Mouse (Mus musculus) embryonic facial prominence, embryonic 12.5 days (tissue): Measurements from ENCODE around the gene Bnip2. TPM values are rescaled to one million over a fixed set of nuclear protein-coding genes. Genes with fewer than 3 reads are reported as not detected.

ENCODE experiments used
- ATAC-seq: fragments of 200-750 bp; cut with Nextera tagmentation; 2 replicates; pipeline ENCODE4 v1.8.0; 2017; ENCODE audit not compliant: insufficient number of reproducible peaks, insufficient read depth, low FRiP score, low TSS enrichment
- H3K27ac ChIP-seq: fragments of 300-500 bp; sonication (generic); 2 replicates; pipeline ENCODE4 v1.5.1; 2016; ENCODE audit warnings: mild to moderate bottlenecking
- H3K27me3 ChIP-seq: fragments of 300-500 bp; sonication (generic); 2 replicates; pipeline ENCODE4 v1.6.1; 2016; ENCODE audit warnings: mild to moderate bottlenecking, moderate library complexity
- H3K36me3 ChIP-seq: fragments of 300-500 bp; sonication (generic); 2 replicates; pipeline ENCODE4 v1.6.1; 2016; ENCODE audit warnings: mild to moderate bottlenecking
- H3K4me1 ChIP-seq: fragments of 300-500 bp; sonication (generic); 2 replicates; pipeline ENCODE4 v1.6.1; 2016
- H3K4me2 ChIP-seq: fragments of 300-500 bp; sonication (generic); replicated peaks from 2 replicates; pipeline ENCODE4 v1.6.1; 2016; ENCODE audit warnings: mild to moderate bottlenecking, moderate library complexity
- H3K4me3 ChIP-seq: fragments of 300-500 bp; sonication (generic); 2 replicates; pipeline ENCODE4 v1.5.1; 2016; ENCODE audit warnings: mild to moderate bottlenecking
- H3K9ac ChIP-seq: fragments of 300-500 bp; sonication (generic); 2 replicates; pipeline ENCODE4 v1.6.1; 2016; ENCODE audit warnings: mild to moderate bottlenecking, moderate library complexity
- H3K9me3 ChIP-seq: fragments of 300-500 bp; sonication (generic); 2 replicates; pipeline ENCODE4 v1.6.1; 2016; ENCODE audit warnings: mild to moderate bottlenecking, moderate library complexity
- WGBS: fragments of 180-500 bp; shearing (Covaris S2); methylation state at CpG from one replicate; pipeline ENCODE4 v1.1.7; 2016; 5-methylcytosine and 5-hydroxymethylcytosine counted together
- polyA plus RNA-seq: library from polyadenylated mRNA; unstranded; fragments of >200 nt; fragmentation: Nextera tagmentation; extraction: Ambion mirVana; gene quantifications from 2 replicates; pipeline ENCODE4 v1.2.1, GENCODE M21; 2016

The Bnip2 gene
- polyA plus RNA-seq, 1 experiment from 2014 or later = 112 TPM

- 81% methylated on average over 4 of the region's 4 CpGs for WGBS
- Histone ChIP-seq H3K4me1 (no peaks in the 10 kb centered on the region), H3K36me3 (no peaks in the 10 kb centered on the region), H3K4me3 (no peak overlapping the region), H3K9ac (no peak overlapping the region), H3K4me2 (no peak overlapping the region), H3K27me3 (no peaks in the 10 kb centered on the region), H3K9me3 (no peaks in the 10 kb centered on the region), H3K27ac (no peak overlapping the region)
- no peak for ATAC-seq
Measured at GRCm38 (mm10) chr9:70036646-70037045, 47.4 kb downstream of the Bnip2 start.

- Histone ChIP-seq H3K9ac (no peak within 1 kb of the TSS), H3K27ac (no peak within 1 kb of the TSS), H3K4me1 (no peaks in the 10 kb centered on the region), H3K9me3 (no peaks in the 10 kb centered on the region), H3K36me3 (no peaks in the 10 kb centered on the region), H3K4me2 (no peak within 1 kb of the TSS), H3K4me3 (no peak within 1 kb of the TSS), H3K27me3 (no peaks in the 10 kb centered on the region)
- WGBS = 77% methylated on average over 7 of the region's 7 CpGs
- no peak for ATAC-seq
Measured at GRCm38 (mm10) chr9:70037988-70038387, 48.7 kb downstream of the Bnip2 start, which contains the start of gene Gcnt3. TSS of gene Gcnt3 (minus strand) at chr9:70038088.

DNA sequence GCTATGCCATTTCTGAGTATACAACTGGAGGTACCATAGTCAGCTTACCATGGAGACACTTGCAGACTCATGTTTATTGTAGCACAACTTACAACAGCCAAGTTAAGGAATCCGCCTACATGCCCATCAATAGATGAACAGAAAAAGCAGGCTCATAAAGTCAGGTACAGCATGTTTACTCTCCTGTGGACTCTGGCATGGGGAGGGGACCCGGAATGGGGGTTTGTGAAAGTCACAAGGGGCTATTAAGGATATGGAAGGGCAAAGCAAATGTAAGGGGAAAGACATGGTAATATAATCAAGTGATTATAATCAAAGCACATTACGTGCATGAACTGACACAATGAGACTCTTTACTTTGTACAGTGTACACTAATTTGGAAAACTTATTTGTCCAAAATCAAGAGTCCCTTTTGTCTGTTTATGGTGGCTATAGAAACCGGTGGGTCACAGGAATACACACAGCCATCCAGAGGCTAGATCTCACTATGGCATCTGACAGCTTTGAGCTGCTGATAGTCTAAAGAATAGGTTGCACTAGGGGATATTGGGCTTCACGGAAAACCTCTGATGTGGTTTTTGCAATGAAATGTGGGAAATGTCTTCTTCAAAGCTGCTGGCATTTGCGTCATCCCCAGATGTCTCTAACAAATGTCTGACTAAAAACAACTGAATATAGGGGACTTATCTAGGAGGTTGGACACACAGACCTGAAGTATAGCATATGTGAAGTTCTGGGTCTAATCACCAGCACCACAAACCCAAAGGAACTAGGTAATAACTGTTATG, 50.5 kb downstream of the Bnip2 start:
- no peak overlapping the region for H3K9ac ChIP-seq
- no peaks in the 10 kb centered on the region for H3K9me3 ChIP-seq
- H3K27me3 ChIP-seq = no peaks in the 10 kb centered on the region
- no peak overlapping the region for H3K4me2 ChIP-seq
- H3K36me3 ChIP-seq = no peaks in the 10 kb centered on the region
- H3K4me1 ChIP-seq = no peaks in the 10 kb centered on the region
- ATAC-seq = no peak
- WGBS = 84% methylated on average over 6 of the region's 6 CpGs
- H3K4me3 ChIP-seq = no peak overlapping the region
- H3K27ac ChIP-seq = no peak overlapping the region

GRCm38 (mm10) chr9:70040570-70040969, 51.3 kb downstream of the Bnip2 start:
- no peak for ATAC-seq
- Histone ChIP-seq H3K36me3 (no peaks in the 10 kb centered on the region), H3K9me3 (no peaks in the 10 kb centered on the region), H3K4me3 (no peak overlapping the region), H3K4me1 (no peaks in the 10 kb centered on the region), H3K4me2 (no peak overlapping the region), H3K9ac (no peak overlapping the region), H3K27me3 (no peaks in the 10 kb centered on the region), H3K27ac (no peak overlapping the region)
- 84% methylated on average over 11 of the region's 11 CpGs for whole genome bisulfite sequencing

DNA sequence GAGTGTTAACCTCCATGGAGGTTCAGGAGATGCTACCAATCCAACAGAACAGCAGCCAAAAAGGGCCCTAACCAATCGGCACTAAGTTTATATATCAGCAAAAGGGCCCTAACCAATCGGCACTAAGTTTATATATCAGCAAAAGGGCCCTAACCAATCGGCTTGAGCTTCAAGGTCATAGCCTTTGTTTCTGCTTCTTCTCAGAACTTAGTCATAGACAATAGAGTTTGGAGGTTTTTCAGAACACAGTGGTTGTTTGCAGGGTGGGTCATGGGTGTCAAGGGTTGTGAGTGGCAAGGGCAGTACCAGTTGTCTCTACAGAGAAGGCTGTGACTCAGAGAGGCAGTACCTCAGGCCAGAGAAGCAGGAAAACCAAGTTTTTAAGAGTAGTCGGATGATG, 52.9 kb downstream of the Bnip2 start:
- no peaks in the 10 kb centered on the region for H3K36me3 ChIP-seq
- H3K4me2 ChIP-seq = no peak overlapping the region
- 90% methylated on average over 4 of the region's 4 CpGs for whole genome bisulfite sequencing
- H3K9me3 ChIP-seq = no peaks in the 10 kb centered on the region
- H3K27ac ChIP-seq = no peak overlapping the region
- H3K27me3 ChIP-seq = no peaks in the 10 kb centered on the region
- H3K4me1 ChIP-seq = no peaks in the 10 kb centered on the region
- no peak overlapping the region for H3K4me3 ChIP-seq
- no peak for ATAC-seq
- no peak overlapping the region for H3K9ac ChIP-seq

GRCm38 (mm10) chr9:70042935-70043334, 53.7 kb downstream of the Bnip2 start:
- no peak for ATAC-seq
- H3K4me1 ChIP-seq = peaks cover 4% of the 10 kb centered on the region
- H3K27me3 ChIP-seq = no peaks in the 10 kb centered on the region
- no peak overlapping the region for H3K4me2 ChIP-seq
- no peak overlapping the region for H3K27ac ChIP-seq
- H3K36me3 ChIP-seq = no peaks in the 10 kb centered on the region
- H3K4me3 ChIP-seq = no peak overlapping the region
- WGBS = 67% methylated on average over 1 of the region's 1 CpGs
- no peaks in the 10 kb centered on the region for H3K9me3 ChIP-seq
- H3K9ac ChIP-seq = no peak overlapping the region

GRCm38 (mm10) chr9:70044865-70045264, 55.6 kb downstream of the Bnip2 start:
- Histone ChIP-seq H3K9me3 (no peaks in the 10 kb centered on the region), H3K4me1 (peaks cover 22% of the 10 kb centered on the region), H3K27me3 (no peaks in the 10 kb centered on the region), H3K36me3 (no peaks in the 10 kb centered on the region), H3K4me3 (no peak overlapping the region), H3K9ac (no peak overlapping the region), H3K27ac (no peak overlapping the region), H3K4me2 (no peak overlapping the region)
- WGBS = 82% methylated on average over 2 of the region's 2 CpGs
- no peak for ATAC-seq

DNA sequence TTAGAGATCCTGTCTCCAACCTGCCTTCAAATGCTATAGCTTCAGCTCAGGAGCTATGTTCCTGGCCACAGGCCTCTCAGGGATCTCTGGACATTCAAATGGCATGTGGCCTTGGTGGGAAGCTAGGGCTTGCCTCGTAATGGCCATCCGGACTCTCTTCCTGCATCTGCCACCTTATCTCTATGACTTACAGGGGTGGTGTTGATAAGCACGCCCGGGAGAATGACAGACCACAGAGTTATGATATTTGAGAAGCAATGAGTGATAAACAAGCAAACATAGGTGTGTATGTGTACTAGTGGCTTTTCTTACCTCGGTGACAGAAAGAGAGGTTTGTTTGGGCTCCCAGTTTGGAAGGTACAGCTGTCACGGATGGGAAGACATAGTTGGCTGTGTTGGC, 57.0 kb downstream of the Bnip2 start:
- Histone ChIP-seq H3K27ac (no peak overlapping the region), H3K4me3 (no peak overlapping the region), H3K27me3 (no peaks in the 10 kb centered on the region), H3K9me3 (no peaks in the 10 kb centered on the region), H3K36me3 (no peaks in the 10 kb centered on the region), H3K4me2 (no peak overlapping the region), H3K9ac (no peak overlapping the region), H3K4me1 (peaks cover 22% of the 10 kb centered on the region)
- 87% methylated on average over 6 of the region's 6 CpGs for WGBS
- no peak for ATAC-seq

DNA sequence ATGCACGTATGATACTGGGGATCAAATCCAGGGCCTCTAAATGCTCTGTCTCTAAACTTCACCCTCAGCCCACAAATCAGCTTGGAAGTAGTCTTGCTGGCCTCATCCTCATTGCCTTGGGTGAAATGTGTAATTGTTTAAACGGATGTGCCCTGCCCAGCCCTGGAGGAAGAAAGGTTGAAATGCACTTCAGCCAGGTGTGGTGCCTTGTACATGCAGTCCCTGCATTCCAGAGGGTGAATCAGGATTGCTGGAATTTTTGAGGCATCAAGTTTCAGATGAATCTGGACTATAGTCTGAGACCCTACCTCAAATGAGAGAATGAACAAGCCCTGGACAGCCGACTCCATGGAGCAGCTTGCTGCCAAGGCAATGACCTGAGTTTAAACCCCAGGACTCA, 58.6 kb downstream of the Bnip2 start:
- Histone ChIP-seq H3K4me2 (no peak overlapping the region), H3K9me3 (no peaks in the 10 kb centered on the region), H3K4me3 (no peak overlapping the region), H3K27ac (peak overlapping the region; percentile 47), H3K27me3 (no peaks in the 10 kb centered on the region), H3K9ac (no peak overlapping the region), H3K4me1 (peaks cover 22% of the 10 kb centered on the region), H3K36me3 (no peaks in the 10 kb centered on the region)
- ATAC-seq = no peak
- WGBS = 41% methylated on average over 3 of the region's 3 CpGs

GRCm38 (mm10) chr9:70048280-70048679, 59.0 kb downstream of the Bnip2 start:
- Histone ChIP-seq H3K4me3 (no peak overlapping the region), H3K27ac (peak overlapping the region; percentile 38; the same call in 1 of the 2 replicates), H3K9ac (no peak overlapping the region), H3K4me1 (peaks cover 22% of the 10 kb centered on the region), H3K4me2 (no peak overlapping the region), H3K27me3 (no peaks in the 10 kb centered on the region), H3K9me3 (no peaks in the 10 kb centered on the region), H3K36me3 (no peaks in the 10 kb centered on the region)
- 22% methylated on average over 5 of the region's 5 CpGs for WGBS
- ATAC-seq = no peak

DNA sequence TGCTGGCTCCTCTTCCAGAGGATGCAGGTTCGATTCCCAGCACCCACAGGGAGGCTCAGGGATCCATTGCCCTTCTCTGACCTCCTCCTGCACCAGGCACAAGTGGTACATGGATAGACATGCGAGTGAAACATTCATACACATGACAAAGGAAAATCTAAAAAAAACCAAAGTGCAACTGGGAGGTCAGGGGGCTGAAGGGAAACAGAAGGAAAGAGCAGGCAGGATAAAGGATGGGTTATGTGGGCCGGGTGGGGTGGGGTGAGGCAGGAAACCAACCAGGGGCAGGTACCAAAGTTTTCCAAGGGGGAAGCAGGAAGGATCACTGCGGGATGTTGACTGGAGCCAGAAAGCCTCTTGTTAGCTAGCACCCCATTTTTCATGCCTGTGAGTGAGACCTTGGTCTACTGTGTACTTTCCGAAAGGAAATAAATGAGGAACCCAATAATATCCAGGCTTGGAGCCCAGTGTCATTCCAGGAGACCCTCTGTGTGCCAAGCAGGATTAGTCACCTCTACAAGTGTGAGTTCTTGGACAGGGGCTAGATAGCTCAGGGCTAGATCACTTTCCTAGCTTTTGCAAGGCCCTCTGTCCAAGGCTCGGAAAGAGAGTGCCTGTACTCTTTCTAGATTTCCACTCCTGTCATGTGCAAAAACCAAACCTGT, 59.6 kb downstream of the Bnip2 start:
- no peak overlapping the region for H3K9ac ChIP-seq
- no peaks in the 10 kb centered on the region for H3K36me3 ChIP-seq
- no peak overlapping the region for H3K4me2 ChIP-seq
- no peak for ATAC-seq
- no peaks in the 10 kb centered on the region for H3K27me3 ChIP-seq
- peak overlapping the region; percentile 38; the same call in 1 of the 2 replicates for H3K27ac ChIP-seq
- H3K4me1 ChIP-seq = peaks cover 22% of the 10 kb centered on the region
- no peaks in the 10 kb centered on the region for H3K9me3 ChIP-seq
- WGBS = 50% methylated on average over 6 of the region's 6 CpGs
- no peak overlapping the region for H3K4me3 ChIP-seq

GRCm38 (mm10) chr9:70049416-70049783, 60.1 kb downstream of the Bnip2 start:
- H3K9ac ChIP-seq = no peak overlapping the region
- 0 out of 2 replicates have a peak overlapping the region, but pooled peaks have one; percentile 21 for H3K4me2 ChIP-seq
- no peaks in the 10 kb centered on the region for H3K27me3 ChIP-seq
- peak overlapping the region; percentile 3; the same call in 1 of the 2 replicates for H3K27ac ChIP-seq
- peaks cover 22% of the 10 kb centered on the region for H3K4me1 ChIP-seq
- no peak for ATAC-seq
- 23% methylated on average over 3 of the region's 3 CpGs for WGBS
- H3K36me3 ChIP-seq = no peaks in the 10 kb centered on the region
- no peaks in the 10 kb centered on the region for H3K9me3 ChIP-seq
- H3K4me3 ChIP-seq = no peak overlapping the region
